Mouse (Mus musculus) layer of hippocampus, adult 8-10 months (tissue): Measurements from ENCODE around the gene Rwdd2b. TPM values are rescaled to one million over a fixed set of nuclear protein-coding genes. Genes with fewer than 3 reads are reported as not detected.

Source experiments
- DNase-seq, 2 experiments: peaks; one replicate each; pipeline ENCODE4 v3.0.0; 2022; ENCODE audit warnings: low spot score in 2 of 2
- total RNA-seq, 4 experiments: library from RNA; stranded (reverse); gene quantifications; 2 replicates each; pipeline ENCODE4 v1.2.4; 2022

Rwdd2b gene
- total RNA-seq, 4 experiments from 2014 or later: 8.7 to 11.8 (median 10.2) TPM

- no peak for DNase-seq
Measured at GRCm38 (mm10) chr16:87420662-87421061, 19.7 kb downstream of the Rwdd2b start.

GRCm38 (mm10) chr16:87405001-87405400, 35.4 kb downstream of the Rwdd2b start:
- no peak for DNase-seq

DNA sequence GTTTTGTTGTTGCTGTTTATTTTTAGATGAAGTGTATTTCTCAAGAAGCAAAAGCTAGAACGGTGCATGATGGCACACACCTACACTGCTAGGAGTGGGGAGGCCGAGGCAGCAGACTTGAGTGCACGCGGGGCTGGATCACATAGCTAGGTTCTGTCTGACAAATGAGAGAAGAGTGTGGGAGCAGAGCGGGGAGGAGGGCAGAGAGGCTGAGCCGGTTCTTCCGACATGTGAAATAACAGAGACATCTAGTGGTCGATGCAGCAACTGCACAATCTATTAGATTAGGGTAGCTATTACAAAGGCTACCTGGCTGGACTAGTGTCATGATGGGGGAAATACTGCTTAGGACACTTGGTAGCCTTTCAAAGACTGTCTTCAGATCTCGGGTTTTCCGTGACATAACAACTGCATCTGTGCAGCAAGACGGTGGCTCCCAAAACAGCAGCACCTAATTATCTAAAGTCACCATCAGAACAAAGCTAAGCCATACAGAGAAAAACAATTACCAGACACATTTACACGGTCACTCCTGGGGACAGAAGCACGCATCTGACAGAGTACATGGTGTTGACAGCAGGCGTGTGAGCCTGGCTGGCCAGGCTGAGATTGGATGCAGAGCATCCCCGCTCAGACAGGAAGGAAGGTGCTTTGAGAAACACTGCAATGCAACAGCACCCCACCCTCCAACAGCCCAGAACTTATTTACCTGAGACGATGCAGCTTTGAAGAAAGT, 46.4 kb downstream of the Rwdd2b start:
- DNase-seq: peak; percentile 48 to 69

GRCm38 (mm10) chr16:87387444-87387977, 52.9 kb downstream of the Rwdd2b start:
- no peak for DNase-seq

- no peak for DNase-seq
Measured at GRCm38 (mm10) chr16:87384366-87384765, 56.0 kb downstream of the Rwdd2b start.

Other genes starting within 250 kb of the Rwdd2b start
- 10 to 100 TPM; 17.0 to 19.9 (median 18.5) TPM for gene N6amt1, start 86.4 kb downstream of the Rwdd2b start, total RNA-seq
- gene Ltn1, start 8.0 kb downstream of the Rwdd2b start, total RNA-seq: 10 to 100 TPM; 40.0 to 50.7 (median 44.1) TPM
- 10 to 100 TPM; 43.4 to 53.5 (median 48.7) TPM for gene Usp16, start 14.1 kb upstream of the Rwdd2b start, total RNA-seq
- gene Cct8, start 55.3 kb upstream of the Rwdd2b start, total RNA-seq: 100 to 1,000 TPM; 174 to 197 (median 187) TPM
- gene Map3k7cl, start 112.8 kb upstream of the Rwdd2b start, total RNA-seq: under 1 TPM; 0.25 to 0.47 (median 0.38) TPM